Mouse (Mus musculus) kidney, postnatal 25 days (tissue): ENCODE measurements around the gene Gm30083.

Source experiments
- DNase-seq, 2 experiments: peaks; one replicate each; pipeline ENCODE4 v3.0.0; 2021; ENCODE audit warnings: mixed read lengths in 2 of 2

Gene Gm30083

GRCm38 (mm10) chr14:34015063-34015462 is at the start of gene Gm30083:
TSS of gene Gm30083 (minus strand) at chr14:34015182.
- DNase-seq: no peak

GRCm38 (mm10) chr14:34052516-34052915 is 37.5 kb upstream of the Gm30083 start, which contains the start of gene Antxrl:
TSS of gene Antxrl (plus strand) at chr14:34052707.
- no peak for DNase-seq

- no peak for DNase-seq
Observed at GRCm38 (mm10) chr14:34050101-34050779, 35.3 kb upstream of the Gm30083 start.

- no peak for DNase-seq
Observed at GRCm38 (mm10) chr14:34043341-34043740, 28.4 kb upstream of the Gm30083 start.

- DNase-seq: no peak
Observed at GRCm38 (mm10) chr14:34041241-34041640, 26.3 kb upstream of the Gm30083 start.

GRCm38 (mm10) chr14:34033841-34034610 is 19.0 kb upstream of the Gm30083 start:
- DNase-seq: no peak

DNA sequence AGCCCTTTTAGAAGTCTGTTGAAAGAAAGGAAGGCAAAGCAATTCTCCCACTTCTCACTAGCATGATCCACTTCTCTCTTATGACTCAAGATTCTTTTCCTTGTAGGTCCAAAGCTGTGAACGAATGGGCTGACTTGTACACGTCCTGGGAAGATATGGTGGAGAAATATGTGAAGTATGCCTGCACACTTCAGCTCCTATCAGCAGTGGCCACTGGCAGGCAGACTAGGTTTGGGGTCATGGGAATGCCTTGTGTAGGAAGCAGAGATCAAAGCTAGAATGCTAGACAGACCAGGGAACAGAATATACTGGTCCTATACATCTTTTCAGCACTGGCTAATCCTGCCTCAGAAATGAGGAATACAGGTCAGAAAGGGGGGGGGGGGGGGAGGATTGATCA is 11.7 kb upstream of the Gm30083 start:
- DNase-seq: no peak

GRCm38 (mm10) chr14:34016938-34017337 is 2.0 kb upstream of the Gm30083 start:
- DNase-seq: no peak

DNA sequence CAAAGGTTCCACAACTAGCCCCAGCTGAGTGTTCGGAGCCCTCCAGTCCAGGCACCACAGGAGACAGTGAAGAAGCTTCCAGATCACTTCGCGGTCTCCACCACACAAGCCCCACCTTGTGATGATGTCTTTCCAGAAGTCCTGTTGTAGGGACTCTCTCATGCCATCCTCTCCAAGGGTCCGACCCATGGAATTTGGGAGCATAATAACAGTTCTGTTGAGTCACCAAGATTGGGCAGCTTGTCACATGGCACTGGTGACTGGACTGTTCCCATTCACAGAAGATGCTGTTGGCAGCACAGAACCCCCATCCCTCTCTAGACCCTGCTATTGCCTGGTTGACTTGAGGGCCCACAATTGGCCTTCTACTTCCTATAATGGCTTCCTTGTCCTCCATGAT is 1.4 kb upstream of the Gm30083 start, which contains the start of gene Gm5460:
Gene Gm5460, plus strand, starts transcription at position 378 of the 400 bp plus-strand sequence.
- DNase-seq: no peak

- no peak for DNase-seq
Observed at GRCm38 (mm10) chr14:34002358-34002757, 12.6 kb downstream of the Gm30083 start.

DNA sequence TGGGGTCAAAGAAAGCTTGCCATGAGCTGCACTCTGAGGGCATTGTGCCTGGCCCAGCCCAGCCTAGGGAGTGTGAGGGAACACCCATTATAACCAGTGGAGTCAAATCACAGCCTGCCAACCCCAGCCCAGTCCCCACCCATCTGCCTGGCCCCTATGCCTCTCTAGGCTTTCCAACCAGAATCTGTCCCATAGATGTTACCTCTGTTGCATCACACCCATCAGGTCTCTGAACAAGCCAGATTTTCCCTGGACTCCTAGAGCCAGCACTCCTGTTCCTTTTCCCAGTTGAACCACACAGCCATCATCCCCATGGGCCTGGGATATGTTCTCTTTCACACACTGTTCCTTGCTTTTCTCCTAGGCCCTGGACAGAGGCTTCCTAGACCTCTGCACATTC is 13.5 kb downstream of the Gm30083 start:
- DNase-seq: no peak

DNA sequence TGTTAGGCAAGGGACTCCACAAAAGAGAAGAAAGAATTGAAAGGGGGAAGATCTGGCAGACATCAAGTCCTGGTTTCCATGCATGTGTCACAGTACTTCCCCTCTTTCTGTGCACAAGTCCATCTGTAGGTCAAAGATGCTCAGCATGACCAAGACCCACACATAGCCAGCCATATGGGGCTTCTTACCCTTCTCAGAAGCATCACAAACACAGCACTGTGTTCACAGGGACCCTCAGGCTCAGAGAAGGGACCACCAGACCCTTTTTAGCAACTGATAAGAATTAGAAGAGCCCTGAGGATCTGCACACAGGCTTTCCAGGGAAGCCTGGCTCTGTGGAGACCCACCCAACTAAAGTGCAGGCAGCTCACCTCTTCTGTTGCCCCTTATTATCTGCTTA is 14.9 kb downstream of the Gm30083 start:
- no peak for DNase-seq

DNA sequence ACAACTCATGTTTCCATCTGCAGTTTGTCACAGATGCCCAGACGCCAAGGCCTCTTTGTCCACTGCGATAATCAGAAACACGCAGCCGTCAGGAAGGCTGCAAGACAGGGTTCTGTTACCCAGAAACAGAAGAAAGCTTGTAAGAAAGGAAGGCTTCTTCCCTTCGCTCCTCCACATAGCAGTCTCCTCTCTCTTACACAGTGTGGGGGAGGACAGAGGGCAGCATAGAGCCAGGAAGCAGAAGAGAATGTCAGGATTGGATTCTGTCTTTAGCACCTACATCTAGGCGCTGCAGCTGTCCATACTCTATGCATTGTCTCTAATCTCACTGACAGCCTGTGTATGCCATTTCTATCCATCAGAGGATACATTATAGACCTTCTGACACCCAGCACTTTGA is 17.6 kb downstream of the Gm30083 start:
- no peak for DNase-seq

DNA sequence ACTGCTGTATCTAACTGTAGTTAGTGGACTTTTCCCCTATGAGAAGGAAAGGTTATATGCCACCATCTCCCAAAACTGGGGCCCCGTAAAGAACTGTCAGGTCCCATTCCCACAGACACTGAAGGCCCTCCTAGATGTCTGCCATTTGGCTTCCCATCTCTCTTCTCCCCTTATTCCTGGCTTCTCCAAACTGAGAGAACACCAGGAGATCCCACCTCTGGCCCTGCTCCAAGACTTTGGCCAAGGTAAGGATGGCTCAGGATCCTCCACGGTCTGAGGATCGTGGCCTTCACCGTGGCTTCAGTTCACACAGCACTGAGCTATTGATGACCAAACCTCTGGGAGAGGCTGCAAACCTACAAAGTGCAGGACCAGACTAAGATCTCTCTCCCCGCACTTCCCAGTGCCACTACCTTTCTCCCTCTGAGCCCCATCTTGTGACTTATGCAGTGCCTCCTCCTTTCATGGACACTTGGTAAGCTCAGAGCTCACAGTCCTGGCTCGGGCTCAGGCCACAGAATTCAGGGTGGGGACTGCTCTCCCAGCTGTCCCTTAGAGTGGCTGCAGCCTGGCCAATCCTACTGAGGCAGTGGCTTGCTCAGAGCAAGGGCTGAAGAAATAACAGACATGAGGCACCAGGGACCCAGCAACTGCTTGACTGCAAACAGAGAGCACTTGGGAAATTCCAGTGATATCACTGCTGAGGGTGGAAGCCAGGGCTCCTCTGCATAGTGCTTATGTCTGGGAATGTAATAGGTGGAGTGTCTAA is 21.3 kb downstream of the Gm30083 start:
- DNase-seq: no peak

GRCm38 (mm10) chr14:33993051-33993450 is 21.9 kb downstream of the Gm30083 start:
- no peak for DNase-seq

GRCm38 (mm10) chr14:33991971-33992370 is 23.0 kb downstream of the Gm30083 start:
- no peak for DNase-seq

DNA sequence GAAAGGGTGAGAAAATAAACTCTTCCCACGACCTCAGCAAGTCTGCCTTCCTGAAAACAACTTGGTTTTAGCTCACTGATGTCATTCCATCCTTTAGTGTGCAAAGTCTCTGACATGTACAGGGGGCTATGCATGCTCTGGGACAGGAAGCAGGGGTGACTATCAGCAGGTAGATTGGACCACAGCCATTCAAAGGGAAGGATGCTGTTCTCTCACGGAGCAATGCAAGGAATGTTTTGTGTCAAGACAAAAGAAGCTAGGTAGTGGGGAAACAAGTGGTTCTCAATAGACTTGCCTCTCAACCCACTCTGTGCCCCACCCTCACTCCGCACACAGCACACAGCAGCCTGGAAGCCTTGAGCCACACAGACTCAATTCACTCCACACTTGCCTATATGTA is 25.8 kb downstream of the Gm30083 start:
- DNase-seq: no peak

- DNase-seq: peak in 1 of 2 experiments; percentile 21
Observed at GRCm38 (mm10) chr14:33978604-33979059, 36.4 kb downstream of the Gm30083 start, which contains the start of gene Zfp488. TSS of gene Zfp488 (minus strand) at chr14:33978764.

- DNase-seq: peak in 1 of 2 experiments; percentile 10
Observed at GRCm38 (mm10) chr14:33977748-33978147, 37.2 kb downstream of the Gm30083 start.

- DNase-seq: peak in 1 of 2 experiments; percentile 6
Observed at GRCm38 (mm10) chr14:33974752-33975151, 40.2 kb downstream of the Gm30083 start.

GRCm38 (mm10) chr14:33972679-33973078 is 42.3 kb downstream of the Gm30083 start:
- DNase-seq: no peak

GRCm38 (mm10) chr14:33965675-33966074 is 49.3 kb downstream of the Gm30083 start:
- DNase-seq: peak in 1 of 2 experiments; percentile 21

GRCm38 (mm10) chr14:33959341-33959740 is 55.6 kb downstream of the Gm30083 start:
- peak in 1 of 2 experiments; percentile 51 for DNase-seq
